Mouse (Mus musculus): ENCODE results near the gene Stpg4. TPM values are rescaled to one million over a fixed set of nuclear protein-coding genes. Genes with fewer than 3 reads are reported as not detected.

Gene Stpg4
- total RNA-seq, 2 experiments from 2014 or later, result 1.0 TPM; not detected in 1

- ATAC-seq (replicated peaks; ENCODE audit: poor library complexity), result no peak
Observed at GRCm38 (mm10) chr17:87447612-87448200, 20.2 kb upstream of the Stpg4 start.

GRCm38 (mm10) chr17:87446767-87447611 is 19.4 kb upstream of the Stpg4 start, which contains the start of gene Calm2:
Gene Calm2 (minus strand): TSS chr17:87446935.
- peak; percentile 80 for ATAC-seq (replicated peaks; ENCODE audit: poor library complexity)

GRCm38 (mm10) chr17:87445917-87446766 is 18.6 kb upstream of the Stpg4 start:
- peak; percentile 29 for ATAC-seq (replicated peaks; ENCODE audit: poor library complexity)

GRCm38 (mm10) chr17:87445337-87445916 is 17.9 kb upstream of the Stpg4 start:
- no peak for ATAC-seq (replicated peaks; ENCODE audit: poor library complexity)

GRCm38 (mm10) chr17:87444763-87445162 is 17.2 kb upstream of the Stpg4 start:
- no peak for ATAC-seq (replicated peaks; ENCODE audit: poor library complexity)

GRCm38 (mm10) chr17:87441537-87441936 is 14.0 kb upstream of the Stpg4 start:
- no peak for ATAC-seq (replicated peaks; ENCODE audit: poor library complexity)

GRCm38 (mm10) chr17:87439441-87439840 is 11.9 kb upstream of the Stpg4 start:
- 0 out of 2 replicates have a peak, but pooled peaks have one; percentile 11 for ATAC-seq (replicated peaks; ENCODE audit: poor library complexity)

GRCm38 (mm10) chr17:87433929-87434328 is 6.4 kb upstream of the Stpg4 start:
- ATAC-seq (replicated peaks; ENCODE audit: poor library complexity), result no peak

GRCm38 (mm10) chr17:87432743-87433142 is 5.2 kb upstream of the Stpg4 start:
- 0 out of 2 replicates have a peak, but pooled peaks have one; percentile 17 for ATAC-seq (replicated peaks; ENCODE audit: poor library complexity)

GRCm38 (mm10) chr17:87432314-87432713 is 4.8 kb upstream of the Stpg4 start:
- ATAC-seq (replicated peaks; ENCODE audit: poor library complexity), result peak; percentile 71

- ATAC-seq (replicated peaks; ENCODE audit: poor library complexity), result no peak
Observed at GRCm38 (mm10) chr17:87429431-87429830, 1.9 kb upstream of the Stpg4 start.

- ATAC-seq (replicated peaks; ENCODE audit: poor library complexity), result no peak
Observed at GRCm38 (mm10) chr17:87418082-87418481, 9.5 kb downstream of the Stpg4 start.

GRCm38 (mm10) chr17:87406646-87407045 is 20.9 kb downstream of the Stpg4 start:
- no peak for ATAC-seq (replicated peaks; ENCODE audit: poor library complexity)

- ATAC-seq (replicated peaks; ENCODE audit: poor library complexity), result peak; percentile 99
Observed at GRCm38 (mm10) chr17:87405576-87405975, 22.0 kb downstream of the Stpg4 start.

- no peak for ATAC-seq (replicated peaks; ENCODE audit: poor library complexity)
Observed at GRCm38 (mm10) chr17:87403462-87403861, 24.1 kb downstream of the Stpg4 start.

GRCm38 (mm10) chr17:87402444-87402843 is 25.1 kb downstream of the Stpg4 start:
- ATAC-seq (replicated peaks; ENCODE audit: poor library complexity), result no peak

GRCm38 (mm10) chr17:87397088-87397487 is 30.5 kb downstream of the Stpg4 start:
- peak; percentile 45; the same call in 1 of the 2 replicates for ATAC-seq (replicated peaks; ENCODE audit: poor library complexity)

GRCm38 (mm10) chr17:87391242-87391641 is 36.3 kb downstream of the Stpg4 start:
- ATAC-seq (replicated peaks; ENCODE audit: poor library complexity), result no peak

GRCm38 (mm10) chr17:87387068-87387467 is 40.5 kb downstream of the Stpg4 start:
- ATAC-seq (replicated peaks; ENCODE audit: poor library complexity), result peak; percentile 48

GRCm38 (mm10) chr17:87385835-87386234 is 41.7 kb downstream of the Stpg4 start:
- ATAC-seq (replicated peaks; ENCODE audit: poor library complexity), result no peak

- no peak for ATAC-seq (replicated peaks; ENCODE audit: poor library complexity)
Observed at GRCm38 (mm10) chr17:87380681-87381080, 46.9 kb downstream of the Stpg4 start.

All from megakaryocyte progenitor cell, adult 5-6 weeks (primary cell).